20 mouse cellular contexts compared by ENCODE assay signal in genomic region chr1:163252796-163253195, GRCm38 (mm10).
"Had no signal": no experiment of that assay in that cellular context is flagged by ENCODE, and none has a peak within 500 bp of the region (broad histone marks: within the 10 kb centered on the region; RNA-seq: fewer than 3 reads in every experiment).

No protein-coding gene starts in this region.

- H3K27me3 ChIP-seq: kidney, embryonic 15.5 days; limb, embryonic 15.5 days; midbrain, embryonic 12.5 days; neural tube, embryonic 13.5 days had no signal

- H3K4me3 ChIP-seq: kidney, embryonic 15.5 days; limb, embryonic 15.5 days; midbrain, embryonic 12.5 days; myocyte; neural tube, embryonic 13.5 days had no signal

- H3K4me1 ChIP-seq: kidney, embryonic 15.5 days; midbrain, embryonic 12.5 days; neural tube, embryonic 13.5 days had no signal

- H3K9ac ChIP-seq: kidney, embryonic 15.5 days; limb, embryonic 15.5 days; liver, embryonic 14.5 days; liver, postnatal 0 days; lung, embryonic 14.5 days; midbrain, embryonic 12.5 days; neural tube, embryonic 13.5 days had no signal

- H3K36me3 ChIP-seq: kidney, embryonic 15.5 days; midbrain, embryonic 12.5 days; neural tube, embryonic 13.5 days had no signal

- H3K27ac ChIP-seq: kidney, embryonic 15.5 days; limb, embryonic 15.5 days; liver, embryonic 14.5 days; macrophage; midbrain, embryonic 12.5 days; neural tube, embryonic 13.5 days; stomach, postnatal 0 days had no signal

- H3K9me3 ChIP-seq: kidney, embryonic 15.5 days; limb, embryonic 15.5 days; midbrain, embryonic 12.5 days; neural tube, embryonic 13.5 days had no signal

- ATAC-seq: liver, postnatal 0 days; lung, postnatal 0 days; midbrain, embryonic 16.5 days had no signal

- H3K4me2 ChIP-seq: kidney, embryonic 15.5 days; limb, embryonic 15.5 days; liver, embryonic 11.5 days; lung, embryonic 14.5 days; midbrain, embryonic 12.5 days; neural tube, embryonic 13.5 days had no signal

- DNase-seq: kidney, adult 8-10 months; kidney, postnatal 36 days; liver, postnatal 0 days; lung, embryonic 14.5 days; right cerebral cortex, postnatal 14 days; right cerebral cortex, postnatal 4 days; thymus, adult 2 months; thymus, postnatal 14 days; thymus, postnatal 4 days had no signal
